Mouse (Mus musculus): Measurements from ENCODE around the gene Inpp5k. TPM values are rescaled to one million over a fixed set of nuclear protein-coding genes. Genes with fewer than 3 reads are reported as not detected.

The Inpp5k gene
- polyA plus RNA-seq, 1 experiment = 58.2 TPM

DNA sequence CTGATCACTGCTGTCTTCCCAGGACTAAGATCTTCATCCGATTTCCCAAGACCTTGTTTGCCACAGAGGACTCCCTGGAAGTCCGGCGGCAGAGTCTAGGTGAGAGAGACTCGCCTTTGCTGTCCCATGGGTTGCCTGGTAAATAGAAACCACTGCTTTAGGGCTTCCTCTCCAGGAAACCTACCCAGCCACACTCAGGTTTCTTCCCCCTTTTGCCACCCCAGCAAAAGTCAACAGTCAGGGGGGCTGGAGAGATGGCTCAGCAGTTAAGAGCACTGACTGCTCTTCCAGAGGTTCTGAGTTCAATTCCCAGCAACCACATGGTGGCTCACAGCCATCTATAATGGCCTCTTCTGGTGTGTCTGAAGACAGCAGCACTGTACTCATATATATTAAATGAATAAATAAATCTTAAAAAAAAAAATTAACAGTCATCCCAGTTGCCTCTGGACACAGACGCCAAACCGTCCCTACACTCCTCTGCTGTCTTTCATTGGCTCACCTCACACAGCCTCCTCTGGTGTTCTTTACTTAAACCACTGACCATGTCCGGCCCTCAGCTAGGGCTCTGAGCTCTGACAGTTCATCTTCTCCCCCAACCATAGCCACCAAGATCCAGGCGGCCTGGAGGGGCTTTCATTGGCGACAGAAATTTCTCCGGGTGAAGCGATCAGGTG lies 38.5 kb downstream of the Inpp5k start:
- Histone ChIP-seq H3K4me3 (replicated peaks; ENCODE audit: control insufficient read depth, low read depth, low read length) (no peak overlapping the region), H3K4me1 (ENCODE audit: control insufficient read depth, insufficient read depth, low read length) (no peaks in the 10 kb centered on the region), H3K27ac (ENCODE audit: control insufficient read depth, insufficient read depth, low read depth, low read length, poor library complexity) (no peak overlapping the region)
- TF ChIP-seq POLR2A (IDR thresholded peaks at IDR 0.05; ENCODE audit: borderline replicate concordance, control insufficient read depth, low read depth, low read length) = no peak
- TF ChIP-seq CTCF (IDR thresholded peaks at IDR 0.05; ENCODE audit: control insufficient read depth, insufficient read depth, low read length) = no peak
- 63% methylated on average over 11 of the region's 11 CpGs for WGBS

GRCm38 (mm10) chr11:75669853-75670200 lies 39.0 kb downstream of the Inpp5k start:
- Histone ChIP-seq H3K4me1 (ENCODE audit: control insufficient read depth, insufficient read depth, low read length) (no peaks in the 10 kb centered on the region), H3K27ac (ENCODE audit: control insufficient read depth, insufficient read depth, low read depth, low read length, poor library complexity) (no peak overlapping the region), H3K4me3 (replicated peaks; ENCODE audit: control insufficient read depth, low read depth, low read length) (no peak overlapping the region)
- no peak for TF ChIP-seq POLR2A (IDR thresholded peaks at IDR 0.05; ENCODE audit: borderline replicate concordance, control insufficient read depth, low read depth, low read length)
- no peak for TF ChIP-seq CTCF (IDR thresholded peaks at IDR 0.05; ENCODE audit: control insufficient read depth, insufficient read depth, low read length)
- 48% methylated on average over 12 of the region's 12 CpGs for WGBS

DNA sequence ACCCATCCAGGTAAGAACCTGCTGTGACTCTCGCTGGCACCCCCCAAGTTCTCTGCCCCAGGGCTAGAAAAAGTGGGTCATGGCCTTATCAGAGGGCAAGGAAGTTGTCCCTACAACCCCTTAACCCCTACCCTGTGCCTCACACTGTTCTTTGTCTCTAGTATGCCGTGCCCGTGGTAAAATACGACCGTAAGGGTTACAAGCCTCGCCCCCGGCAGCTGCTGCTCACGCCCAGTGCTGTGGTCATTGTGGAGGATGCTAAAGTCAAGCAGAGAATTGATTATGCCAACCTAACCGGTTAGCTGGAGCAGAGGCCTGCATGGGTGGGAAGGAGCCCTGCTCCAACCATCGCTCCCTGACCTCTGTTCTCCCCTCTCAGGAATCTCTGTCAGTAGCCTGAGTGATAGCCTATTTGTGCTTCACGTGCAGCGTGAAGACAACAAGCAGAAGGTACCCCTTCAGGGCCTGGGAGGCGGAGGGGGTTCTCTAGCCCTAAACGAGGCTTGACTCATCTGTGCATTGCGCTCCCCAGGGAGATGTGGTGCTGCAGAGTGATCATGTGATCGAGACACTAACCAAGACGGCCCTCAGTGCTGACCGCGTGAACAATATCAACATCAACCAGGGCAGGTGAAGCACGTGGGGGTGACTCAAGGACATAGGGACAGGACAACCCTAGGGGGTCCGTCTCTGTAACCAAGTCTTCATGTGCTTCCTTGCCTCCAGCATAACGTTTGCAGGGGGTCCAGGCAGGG lies 40.8 kb downstream of the Inpp5k start:
- no peak overlapping the region; the same call in 1 of the 2 replicates for H3K27ac ChIP-seq (ENCODE audit: control insufficient read depth, insufficient read depth, low read depth, low read length, poor library complexity)
- H3K4me1 ChIP-seq (ENCODE audit: control insufficient read depth, insufficient read depth, low read length) = no peaks in the 10 kb centered on the region
- TF ChIP-seq CTCF (IDR thresholded peaks at IDR 0.05; ENCODE audit: control insufficient read depth, insufficient read depth, low read length) = no peak
- no peak for TF ChIP-seq POLR2A (IDR thresholded peaks at IDR 0.05; ENCODE audit: borderline replicate concordance, control insufficient read depth, low read depth, low read length)
- H3K4me3 ChIP-seq (replicated peaks; ENCODE audit: control insufficient read depth, low read depth, low read length) = no peak overlapping the region
- WGBS = 92% methylated on average over 22 of the region's 22 CpGs

DNA sequence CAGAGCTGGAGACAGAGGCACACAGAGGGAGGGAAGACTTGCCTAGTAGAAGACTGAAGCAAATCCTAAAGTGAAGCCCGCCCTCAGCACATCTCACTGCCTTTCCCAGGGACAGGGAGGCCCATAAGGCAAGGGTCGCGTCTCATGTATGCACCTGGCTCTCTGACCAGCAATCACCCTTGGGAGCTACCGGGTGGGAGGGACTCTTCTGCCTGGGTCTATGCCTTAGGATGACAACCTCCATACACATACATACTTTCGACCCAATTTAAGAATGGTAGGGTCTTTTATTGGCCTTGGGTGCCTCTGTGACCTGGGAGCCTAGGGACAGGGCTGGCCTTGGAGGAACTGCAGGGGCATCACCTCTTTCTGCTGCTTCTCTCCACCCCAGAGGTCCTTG lies 42.6 kb downstream of the Inpp5k start:
- 89% methylated on average over 5 of the region's 5 CpGs for WGBS
- no peak for TF ChIP-seq CTCF (IDR thresholded peaks at IDR 0.05; ENCODE audit: control insufficient read depth, insufficient read depth, low read length)
- no peak for TF ChIP-seq POLR2A (IDR thresholded peaks at IDR 0.05; ENCODE audit: borderline replicate concordance, control insufficient read depth, low read depth, low read length)
- H3K4me1 ChIP-seq (ENCODE audit: control insufficient read depth, insufficient read depth, low read length) = no peaks in the 10 kb centered on the region

GRCm38 (mm10) chr11:75674875-75675274 lies 44.1 kb downstream of the Inpp5k start:
- no peak overlapping the region for H3K27ac ChIP-seq (ENCODE audit: control insufficient read depth, insufficient read depth, low read depth, low read length, poor library complexity)
- TF ChIP-seq CTCF (IDR thresholded peaks at IDR 0.05; ENCODE audit: control insufficient read depth, insufficient read depth, low read length) = no peak
- no peak for TF ChIP-seq POLR2A (IDR thresholded peaks at IDR 0.05; ENCODE audit: borderline replicate concordance, control insufficient read depth, low read depth, low read length)
- H3K4me1 ChIP-seq (ENCODE audit: control insufficient read depth, insufficient read depth, low read length) = no peaks in the 10 kb centered on the region
- WGBS = 83% methylated on average over 3 of the region's 3 CpGs
- no peak overlapping the region for H3K4me3 ChIP-seq (replicated peaks; ENCODE audit: control insufficient read depth, low read depth, low read length)

More for the DNA sequence above, 42.6 kb downstream of the Inpp5k start:
- Histone ChIP-seq H3K4me3 (replicated peaks; ENCODE audit: control insufficient read depth, low read depth, low read length) (no peak overlapping the region), H3K27ac (ENCODE audit: control insufficient read depth, insufficient read depth, low read depth, low read length, poor library complexity) (no peak overlapping the region)

DNA sequence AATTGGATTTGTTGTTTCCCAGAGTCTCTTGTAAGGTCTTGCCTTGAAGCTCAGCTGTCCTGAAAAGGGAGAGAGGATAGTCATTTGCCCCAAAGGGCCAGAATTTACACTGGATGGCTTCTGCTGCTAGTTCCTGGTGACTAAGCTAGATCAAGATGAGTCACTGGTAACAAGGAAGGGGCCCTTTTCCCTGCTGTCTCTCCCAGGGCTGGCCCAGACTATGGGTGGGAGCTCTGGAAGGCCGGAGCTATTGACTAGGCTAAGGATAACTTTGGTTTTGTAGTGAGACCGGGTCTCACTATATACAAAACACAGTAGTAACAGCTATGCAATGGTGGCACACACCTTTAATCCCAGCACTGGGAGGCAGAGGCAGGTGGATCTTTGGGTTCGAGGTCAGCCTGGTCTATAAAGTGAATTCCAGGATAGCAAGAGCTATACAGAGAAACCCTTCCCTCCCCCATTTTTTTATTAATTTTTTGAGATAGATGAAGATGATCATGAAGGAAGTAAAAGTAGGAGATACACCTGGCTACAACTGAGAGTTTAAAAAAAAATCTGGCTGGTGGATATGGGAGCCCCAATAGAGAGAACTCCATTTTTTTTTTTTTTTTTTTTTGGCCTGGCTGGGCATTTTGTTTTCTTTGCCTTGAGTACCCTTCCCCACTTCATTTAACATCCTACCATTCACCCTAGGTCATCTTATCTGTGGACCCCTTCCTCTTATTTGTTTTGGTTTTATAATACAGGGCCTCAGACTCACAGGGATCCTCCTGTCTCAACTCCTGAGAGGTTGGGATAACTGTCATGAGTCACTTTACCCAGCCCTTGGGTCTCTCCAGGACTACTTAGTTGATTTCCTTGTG lies 47.3 kb downstream of the Inpp5k start:
- Histone ChIP-seq H3K4me3 (replicated peaks; ENCODE audit: control insufficient read depth, low read depth, low read length) (peak overlapping the region; percentile 65), H3K27ac (ENCODE audit: control insufficient read depth, insufficient read depth, low read depth, low read length, poor library complexity) (peak overlapping the region; percentile 98), H3K4me1 (ENCODE audit: control insufficient read depth, insufficient read depth, low read length) (no peaks in the 10 kb centered on the region; the same call in 1 of the 2 replicates)
- TF ChIP-seq CTCF (IDR thresholded peaks at IDR 0.05; ENCODE audit: control insufficient read depth, insufficient read depth, low read length) (no peak), POLR2A (IDR thresholded peaks at IDR 0.05; ENCODE audit: borderline replicate concordance, control insufficient read depth, low read depth, low read length) (no peak)
- WGBS = 86% methylated on average over 3 of the region's 3 CpGs

DNA sequence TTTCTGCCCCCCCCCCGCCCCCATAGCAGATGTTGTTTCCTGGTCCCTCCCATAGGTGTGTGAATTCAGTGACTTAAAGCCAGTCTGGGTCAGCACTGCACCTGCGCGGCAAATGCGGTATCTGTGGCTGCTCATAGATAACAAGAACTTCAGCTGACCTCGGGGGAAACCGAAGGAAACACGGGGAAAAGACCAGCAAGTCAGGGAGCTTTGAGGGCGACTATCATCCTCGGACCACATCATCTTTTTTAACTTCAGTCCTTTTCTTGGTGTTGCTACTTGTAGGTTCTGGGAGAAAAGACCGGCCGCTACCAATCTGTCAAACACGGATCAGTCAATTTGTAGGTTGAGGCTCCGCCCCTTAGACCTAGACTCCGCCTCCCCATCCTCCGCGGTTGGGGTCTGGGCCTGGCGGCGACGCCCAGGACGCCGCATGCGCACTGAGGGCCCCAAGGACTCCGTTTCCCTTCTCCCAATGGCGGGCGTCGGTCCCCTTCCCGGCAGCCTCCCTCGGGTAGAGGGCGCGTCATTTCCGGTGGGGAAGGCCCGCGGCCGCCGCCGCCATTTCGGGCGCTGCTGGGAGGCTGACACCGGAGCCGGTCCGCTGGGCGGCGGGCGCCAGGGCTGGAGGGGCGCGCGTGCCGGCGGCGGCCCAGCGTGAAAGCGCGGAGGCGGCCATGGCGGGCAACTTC lies 48.1 kb downstream of the Inpp5k start, which contains the start of gene Crk:
Gene Crk (plus strand): TSS at position 513 of the 692 bp plus-strand sequence.
- Histone ChIP-seq H3K4me3 (replicated peaks; ENCODE audit: control insufficient read depth, low read depth, low read length) (peak within 1 kb of the TSS; percentile 97), H3K27ac (ENCODE audit: control insufficient read depth, insufficient read depth, low read depth, low read length, poor library complexity) (peak within 1 kb of the TSS; percentile 98), H3K4me1 (ENCODE audit: control insufficient read depth, insufficient read depth, low read length) (no peaks in the 10 kb centered on the region; the same call in 1 of the 2 replicates)
- WGBS = under 1% methylated on average over 55 of the region's 55 CpGs
- TF ChIP-seq CTCF (IDR thresholded peaks at IDR 0.05; ENCODE audit: control insufficient read depth, insufficient read depth, low read length) = no peak
- TF ChIP-seq POLR2A (IDR thresholded peaks at IDR 0.05; ENCODE audit: borderline replicate concordance, control insufficient read depth, low read depth, low read length) = peak; percentile 80; the same call in 1 of the 2 replicates
